Mouse (Mus musculus) cerebellum, adult 11 months (tissue): ENCODE data around the gene Prim2.
"Not testable (repeated sequence)": the region's sequence is repeated elsewhere in the genome, so short reads cannot be mapped to it uniquely, and the experiment has no call there.

Experiments
- DNase-seq: peaks from one replicate; pipeline ENCODE4 v3.0.0; 2022

Prim2 gene

GRCm38 (mm10) chr1:33649534-33650108 lies 20.0 kb downstream of the Prim2 start:
- DNase-seq: no peak

- no peak for DNase-seq
These were observed 20.6 kb downstream of the Prim2 start for GRCm38 (mm10) chr1:33649021-33649420.

DNA sequence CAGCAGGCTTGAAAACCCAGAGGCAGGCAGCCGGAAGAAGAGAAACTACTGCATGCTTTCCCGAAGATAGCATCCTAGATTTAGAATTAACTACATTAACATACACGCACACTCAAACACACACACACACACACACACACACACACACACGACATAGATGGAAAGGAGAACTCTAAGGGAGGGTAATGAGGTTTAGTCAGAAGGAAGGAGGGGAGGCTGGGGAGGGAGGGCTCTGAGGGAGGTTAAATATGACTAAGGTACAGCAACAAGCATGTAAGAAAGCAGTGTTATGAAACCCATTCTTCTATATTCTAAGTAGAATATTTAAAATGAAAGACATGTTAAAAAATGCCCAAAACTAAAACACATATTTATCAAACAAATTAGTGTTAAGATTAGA lies 21.9 kb downstream of the Prim2 start:
- no peak for DNase-seq

DNA sequence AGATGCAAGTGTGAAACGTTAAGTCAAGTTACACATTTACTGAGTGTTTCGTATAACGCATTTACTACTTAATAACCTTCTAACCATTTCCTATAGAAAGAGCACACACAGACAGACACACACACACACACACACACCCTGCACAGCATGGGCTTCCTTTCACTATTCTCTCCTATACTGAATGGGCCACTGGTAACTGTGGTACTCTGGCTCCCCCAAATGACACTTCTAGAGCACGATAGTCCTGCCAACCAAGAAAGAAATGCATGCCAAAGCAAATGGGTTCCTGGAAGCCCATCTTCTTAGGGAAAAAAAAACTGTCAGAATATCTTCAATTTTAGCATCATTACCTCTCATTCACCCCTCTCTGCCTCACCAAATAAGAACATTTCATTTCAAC lies 22.4 kb downstream of the Prim2 start:
- no peak for DNase-seq

DNA sequence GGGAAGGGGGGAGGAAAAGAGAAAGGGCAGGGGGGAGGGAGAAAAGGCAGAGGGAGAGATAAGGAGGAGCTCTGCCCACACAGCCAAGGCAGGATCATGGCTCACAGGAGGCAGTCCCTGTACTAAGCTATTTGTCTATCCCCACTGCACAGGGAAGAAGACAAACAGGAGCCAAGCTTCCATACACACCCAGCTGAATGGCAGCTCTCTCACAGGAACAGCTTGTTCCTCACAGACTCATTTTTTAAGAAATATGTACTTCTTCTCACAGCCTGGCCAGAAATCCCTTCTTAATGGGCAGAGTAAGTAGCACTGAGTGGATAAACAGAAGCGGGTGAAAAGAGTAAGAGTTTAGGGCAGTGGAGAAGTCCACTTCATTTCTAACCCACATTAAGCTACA lies 23.9 kb downstream of the Prim2 start:
- DNase-seq: no peak

- DNase-seq: no peak
These were observed 28.5 kb downstream of the Prim2 start for GRCm38 (mm10) chr1:33641139-33641538.

DNA sequence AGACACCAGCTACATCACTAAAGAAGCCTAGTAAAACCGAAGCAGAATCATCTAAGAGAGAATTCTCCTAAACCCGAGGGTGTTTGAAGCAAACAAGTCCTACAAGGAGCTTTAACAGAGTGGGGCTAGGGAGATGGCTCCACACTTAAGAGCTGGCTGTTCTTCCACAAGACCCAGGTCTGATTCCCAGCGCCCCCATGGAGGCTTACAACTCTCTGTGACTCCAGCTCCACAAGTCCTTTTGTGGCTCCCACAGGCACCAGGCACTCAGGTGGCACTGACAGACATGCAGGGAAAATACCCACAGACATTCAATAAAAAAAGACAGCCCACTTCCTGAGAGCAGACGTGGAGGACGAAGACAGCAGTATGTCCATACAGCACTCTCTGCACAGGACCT lies 29.5 kb downstream of the Prim2 start:
- DNase-seq: no peak

DNA sequence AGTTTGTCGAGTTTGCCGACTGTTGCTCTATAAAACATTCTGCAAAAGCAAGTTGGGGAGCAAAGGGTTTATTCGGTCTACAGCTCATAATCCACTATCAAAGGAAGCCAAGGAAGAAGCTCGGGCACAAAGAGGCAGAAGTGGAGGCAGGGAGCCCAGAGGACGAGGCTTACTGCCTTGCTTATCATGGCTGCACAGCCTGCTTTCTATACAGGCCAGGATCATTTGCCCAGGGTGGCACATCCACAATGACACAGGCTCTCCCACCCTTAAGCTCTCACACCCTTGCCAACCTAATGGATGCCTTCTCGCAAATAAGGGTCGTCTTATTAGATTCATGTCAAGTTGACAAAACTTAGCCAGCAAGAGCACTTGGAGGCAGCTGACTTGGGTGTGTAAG lies 30.4 kb downstream of the Prim2 start:
- no peak for DNase-seq

- no peak for DNase-seq
These were observed 31.8 kb downstream of the Prim2 start for GRCm38 (mm10) chr1:33637827-33638226.

GRCm38 (mm10) chr1:33636421-33637195 lies 33.0 kb downstream of the Prim2 start:
- DNase-seq: no peak

DNA sequence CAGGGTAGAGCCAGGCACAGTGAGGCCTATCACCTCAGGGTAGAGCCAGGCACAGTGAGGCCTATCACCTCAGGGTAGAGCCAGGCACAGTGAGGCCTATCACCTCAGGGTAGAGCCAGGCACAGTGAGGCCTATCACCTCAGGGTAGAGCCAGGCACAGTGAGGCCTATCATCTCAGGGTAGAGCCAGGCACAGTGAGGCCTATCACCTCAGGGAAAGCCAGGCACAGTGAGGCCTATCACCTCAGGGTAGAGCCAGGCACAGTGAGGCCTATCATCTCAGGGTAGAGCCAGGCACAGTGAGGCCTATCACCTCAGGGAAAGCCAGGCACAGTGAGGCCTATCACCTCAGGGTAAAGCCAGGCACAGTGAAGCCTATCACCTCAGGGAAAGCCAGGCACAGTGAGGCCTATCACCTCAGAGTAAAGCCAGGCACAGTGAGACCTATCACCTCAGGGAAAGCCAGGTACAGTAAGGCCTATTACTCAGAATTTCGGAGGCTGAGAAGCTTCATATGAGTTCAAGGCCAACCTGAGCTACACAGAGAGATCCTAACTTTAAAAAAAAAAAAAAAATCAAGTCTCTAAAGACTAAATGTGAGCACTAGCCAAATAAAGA lies 38.5 kb downstream of the Prim2 start:
- not testable (repeated sequence) for DNase-seq

GRCm38 (mm10) chr1:33627803-33628202 lies 41.8 kb downstream of the Prim2 start:
- no peak for DNase-seq

- no peak for DNase-seq
These were observed 42.5 kb downstream of the Prim2 start for GRCm38 (mm10) chr1:33627070-33627469.

DNA sequence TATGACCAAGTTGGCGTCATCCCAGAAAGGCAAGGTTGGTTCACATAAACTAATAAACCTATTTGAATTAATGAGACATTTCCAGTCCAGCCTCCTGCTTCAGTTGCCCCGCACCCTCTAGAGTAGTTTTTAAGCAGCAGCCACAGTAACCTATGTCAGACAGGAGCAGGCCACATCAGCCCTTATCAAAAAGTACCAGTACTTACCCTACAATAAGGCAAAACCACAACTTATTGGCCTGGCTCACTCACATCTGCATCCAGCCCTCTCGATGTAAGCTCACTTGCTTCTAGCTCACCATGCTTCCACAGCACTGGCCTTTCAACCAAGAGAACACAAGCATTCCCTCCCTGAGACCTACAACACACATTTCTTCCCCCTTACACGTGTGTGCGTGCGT lies 44.7 kb downstream of the Prim2 start:
- no peak for DNase-seq

- DNase-seq: no peak
These were observed 45.2 kb downstream of the Prim2 start for GRCm38 (mm10) chr1:33624441-33624840.

GRCm38 (mm10) chr1:33621791-33622190 lies 47.8 kb downstream of the Prim2 start:
- no peak for DNase-seq

- no peak for DNase-seq
These were observed 49.4 kb downstream of the Prim2 start for GRCm38 (mm10) chr1:33620091-33620788.

- DNase-seq: not testable (repeated sequence)
These were observed 53.0 kb downstream of the Prim2 start for GRCm38 (mm10) chr1:33616642-33617041.

GRCm38 (mm10) chr1:33612100-33612499 lies 57.5 kb downstream of the Prim2 start:
- no peak for DNase-seq

GRCm38 (mm10) chr1:33610026-33610721 lies 59.4 kb downstream of the Prim2 start:
- no peak for DNase-seq

DNA sequence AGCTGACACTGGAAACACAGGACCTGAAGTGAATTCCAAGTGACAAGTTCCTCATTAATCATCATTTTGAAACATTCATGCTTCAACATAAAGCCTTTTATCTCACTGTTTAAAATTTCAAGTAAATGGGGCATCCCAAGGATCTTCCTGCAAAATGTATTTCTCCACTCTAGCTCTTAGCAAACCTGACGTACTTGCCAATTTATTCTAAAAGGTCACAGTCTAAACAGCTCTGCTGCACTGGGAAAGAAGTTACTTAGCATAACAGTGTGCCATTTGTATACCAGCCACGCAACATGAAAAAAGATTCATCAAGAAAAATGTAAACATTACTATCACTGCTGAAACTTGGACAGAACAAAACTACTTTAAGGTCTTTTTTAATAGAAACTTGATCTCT lies 61.5 kb downstream of the Prim2 start:
- DNase-seq: no peak

DNA sequence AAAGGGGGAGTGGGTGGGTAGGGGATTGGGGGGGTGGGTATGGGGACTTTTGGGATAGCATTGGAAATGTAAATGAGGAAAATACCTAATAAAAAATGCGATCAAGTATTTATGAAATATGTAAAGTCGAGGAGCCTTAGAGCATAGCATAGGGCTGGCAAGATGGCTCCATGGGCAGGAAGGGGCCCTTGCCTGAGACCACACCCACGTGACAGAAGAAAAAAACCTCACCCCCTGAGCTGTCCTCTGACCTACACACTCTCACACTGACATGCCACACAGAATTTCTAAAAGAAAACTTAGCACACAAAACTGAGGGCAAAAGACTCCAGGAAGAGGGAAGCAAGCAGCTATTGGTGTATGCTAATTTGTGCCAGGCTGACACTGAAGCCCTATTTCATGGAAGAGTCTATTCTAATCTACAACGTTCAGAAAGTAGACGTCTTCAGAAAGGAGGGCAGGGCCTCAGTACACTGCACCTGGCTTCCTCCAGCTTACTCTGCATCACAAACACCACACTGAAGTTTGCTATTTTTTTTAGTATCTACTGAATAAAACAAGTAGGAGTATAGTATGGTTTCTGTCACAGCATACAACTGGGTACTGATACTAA lies 65.4 kb downstream of the Prim2 start:
- no peak for DNase-seq

- no peak for DNase-seq
These were observed 69.9 kb downstream of the Prim2 start for GRCm38 (mm10) chr1:33599698-33600097.
